Mouse (Mus musculus) myocyte (in vitro differentiated cells): ENCODE measurements around the gene Gabarapl2. TPM values are rescaled to one million over a fixed set of nuclear protein-coding genes. Genes with fewer than 3 reads are reported as not detected.

Experiments
- H3K27me3 ChIP-seq: one replicate; pipeline ENCODE4 v1.6.1; 2011; ENCODE audit not compliant: control insufficient read depth, insufficient read depth, insufficient read length
- H3K36me3 ChIP-seq: one replicate; pipeline ENCODE4 v1.6.1; 2011; ENCODE audit not compliant: control insufficient read depth, insufficient read depth
- H3K4me2 ChIP-seq: one replicate; pipeline ENCODE4 v1.6.1; 2011; ENCODE audit warnings: low read depth, control low read depth
- H3K4me3 ChIP-seq: one replicate; pipeline ENCODE4 v1.5.1; 2011; ENCODE audit warnings: mild to moderate bottlenecking, control low read depth, moderate library complexity
- H3K79me2 ChIP-seq: one replicate; pipeline ENCODE4 v1.6.1; 2011; ENCODE audit not compliant: control insufficient read depth, insufficient read depth
- H3ac ChIP-seq: one replicate; pipeline ENCODE4 v1.6.1; 2011; ENCODE audit not compliant: control insufficient read depth, insufficient read length
- CEBPB ChIP-seq: IDR thresholded peaks from 2 replicates; pipeline ENCODE4 v1.6.1; 2011; ENCODE audit warnings: mild to moderate bottlenecking, moderate library complexity; ENCODE audit not compliant: poor library complexity, insufficient read depth, severe bottlenecking
- E2F4 ChIP-seq: IDR thresholded peaks from one replicate; pipeline ENCODE4 v1.6.1; 2011; ENCODE audit warnings: mild to moderate bottlenecking, control low read depth, moderate library complexity; ENCODE audit not compliant: insufficient read depth
- MAX ChIP-seq: IDR thresholded peaks from one replicate; pipeline ENCODE4 v1.6.1; 2011; ENCODE audit warnings: low read depth, mild to moderate bottlenecking, control low read depth
- MYOD1 ChIP-seq, 3 experiments: IDR thresholded peaks; one replicate each; pipeline ENCODE4 v1.6.1; 2011; ENCODE audit warnings: control low read depth in 2 of 3, low read depth in 2 of 3, mild to moderate bottlenecking in 2 of 3, moderate library complexity in 1 of 3; ENCODE audit not compliant: insufficient read length in 2 of 3, control insufficient read depth in 1 of 3
- MYOG ChIP-seq, 3 experiments: IDR thresholded peaks; one replicate each; pipeline ENCODE4 v1.6.1; 2011; ENCODE audit warnings: control low read depth in 2 of 3, low read depth in 2 of 3, mild to moderate bottlenecking in 2 of 3; ENCODE audit not compliant: insufficient read length in 2 of 3, control insufficient read depth in 1 of 3, insufficient read depth in 1 of 3
- POLR2A ChIP-seq: IDR thresholded peaks from one replicate; pipeline ENCODE4 v1.6.1; 2011; ENCODE audit warnings: low read depth, mild to moderate bottlenecking, control low read depth, moderate library complexity; ENCODE audit not compliant: insufficient read length
- POLR2AphosphoS2 ChIP-seq: IDR thresholded peaks from one replicate; pipeline ENCODE4 v1.6.1; 2011; ENCODE audit warnings: low read depth, control low read depth; ENCODE audit not compliant: insufficient read length
- REST ChIP-seq: IDR thresholded peaks from one replicate; pipeline ENCODE4 v1.6.1; 2011; ENCODE audit warnings: mild to moderate bottlenecking, control low read depth, moderate library complexity; ENCODE audit not compliant: insufficient read depth, insufficient read length
- SRF ChIP-seq: IDR thresholded peaks from one replicate; pipeline ENCODE4 v1.6.1; 2011; ENCODE audit warnings: low read depth; ENCODE audit not compliant: control insufficient read depth, insufficient read length
- TCF12 ChIP-seq: IDR thresholded peaks from one replicate; pipeline ENCODE4 v1.6.1; 2011; ENCODE audit warnings: mild to moderate bottlenecking, control low read depth; ENCODE audit not compliant: poor library complexity, insufficient read depth, severe bottlenecking
- TCF3 ChIP-seq: IDR thresholded peaks from one replicate; pipeline ENCODE4 v1.6.1; 2011; ENCODE audit warnings: low read depth, control low read depth; ENCODE audit not compliant: insufficient read length
- USF1 ChIP-seq: IDR thresholded peaks from one replicate; pipeline ENCODE4 v1.6.1; 2011; ENCODE audit warnings: low read depth, mild to moderate bottlenecking, control low read depth, moderate library complexity
- polyA plus RNA-seq: library from polyadenylated mRNA; unstranded; fragments of >200 nt; fragmentation: generic; extraction: Trizol; gene quantifications from one replicate; pipeline ENCODE4 v1.2.1, GENCODE M21; 2012; ENCODE audit warnings: missing spikeins

Gene Gabarapl2
- polyA plus RNA-seq, 1 experiment: 64.5 TPM

DNA sequence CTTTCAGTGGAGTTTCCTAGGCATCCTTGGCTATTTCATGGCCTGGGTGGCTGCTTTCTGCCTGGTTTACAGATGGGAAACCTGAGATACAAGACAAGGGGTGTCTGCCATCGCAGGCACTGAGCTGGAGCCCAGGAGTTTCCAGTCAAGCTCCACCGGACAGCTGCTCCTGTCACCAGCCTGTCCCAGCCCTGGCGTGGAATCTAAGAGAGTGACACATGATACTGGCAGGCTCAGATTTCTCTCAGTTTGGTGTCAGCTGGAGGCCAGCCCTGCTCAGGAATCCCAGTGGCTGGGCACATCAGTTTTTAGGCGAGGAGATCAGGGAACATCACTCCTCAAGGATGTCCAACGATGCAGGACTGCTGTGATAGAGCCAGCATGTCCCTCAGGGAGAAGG is 38.4 kb upstream of the Gabarapl2 start:
- Histone ChIP-seq H3K36me3 (no peaks in the 10 kb centered on the region), H3ac (no peak overlapping the region), H3K4me2 (no peak overlapping the region), H3K4me3 (no peak overlapping the region), H3K27me3 (no peaks in the 10 kb centered on the region), H3K79me2 (no peaks in the 10 kb centered on the region)
- no peak for TF ChIP-seq POLR2A
- TF ChIP-seq MAX: no peak
- TF ChIP-seq MYOG (IDR thresholded peaks at IDR 0.05; ENCODE audit: control insufficient read depth in 1 of 3, insufficient read depth in 1 of 3, insufficient read length in 2 of 3, low read depth in 2 of 3): peak; percentile 95 to 100 (median 98)
- TF ChIP-seq E2F4: no peak
- TF ChIP-seq CEBPB: no peak
- peak; percentile 86 for TF ChIP-seq TCF3
- TF ChIP-seq USF1: no peak
- peak; percentile 95 for TF ChIP-seq TCF12
- TF ChIP-seq MYOD1 (IDR thresholded peaks at IDR 0.05; ENCODE audit: control insufficient read depth in 1 of 3, insufficient read length in 2 of 3, low read depth in 2 of 3): peak; percentile 74 to 97 (median 90)
- no peak for TF ChIP-seq POLR2AphosphoS2

DNA sequence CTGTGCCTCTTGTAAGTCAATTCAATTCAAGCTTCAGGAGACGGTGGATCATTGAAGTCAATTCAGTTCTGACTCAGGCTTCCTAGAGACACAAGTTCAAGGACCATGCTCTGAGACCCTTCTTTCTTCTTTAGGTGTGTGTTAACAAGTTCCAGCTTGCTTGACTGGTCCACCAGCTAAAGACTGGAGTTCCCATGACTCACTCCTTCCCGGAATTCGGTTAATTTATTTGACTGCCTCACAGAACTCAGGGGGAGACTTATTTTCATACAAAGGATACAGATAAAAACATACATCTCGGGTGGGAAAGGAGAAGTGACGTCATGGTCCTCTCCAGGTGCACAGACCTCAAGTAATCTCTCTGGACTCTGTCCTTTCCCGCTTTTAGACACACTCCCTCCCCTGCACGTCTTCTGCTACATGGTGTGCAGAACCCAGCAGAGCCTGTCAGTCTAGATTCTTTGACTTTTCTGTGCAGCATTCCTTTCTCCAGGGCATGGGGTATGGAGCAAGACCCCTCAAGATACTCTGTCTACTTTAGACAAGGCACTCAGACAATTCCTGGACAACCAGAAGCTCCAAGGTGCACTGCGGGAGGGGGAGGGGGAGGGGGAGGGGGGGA is 34.9 kb upstream of the Gabarapl2 start:
- H3K27me3 ChIP-seq: no peaks in the 10 kb centered on the region
- no peak overlapping the region for H3K4me2 ChIP-seq
- H3K36me3 ChIP-seq: no peaks in the 10 kb centered on the region
- no peak overlapping the region for H3K4me3 ChIP-seq
- TF ChIP-seq SRF (no peak), CEBPB (no peak), TCF12 (no peak), POLR2AphosphoS2 (no peak), MAX (no peak), REST (no peak), POLR2A (no peak), MYOD1 (IDR thresholded peaks at IDR 0.05; ENCODE audit: control insufficient read depth in 1 of 3, insufficient read length in 2 of 3, low read depth in 2 of 3) (no peak), USF1 (no peak), E2F4 (no peak), MYOG (IDR thresholded peaks at IDR 0.05; ENCODE audit: control insufficient read depth in 1 of 3, insufficient read depth in 1 of 3, insufficient read length in 2 of 3, low read depth in 2 of 3) (no peak), TCF3 (no peak)
- no peak overlapping the region for H3ac ChIP-seq
- no peaks in the 10 kb centered on the region for H3K79me2 ChIP-seq

DNA sequence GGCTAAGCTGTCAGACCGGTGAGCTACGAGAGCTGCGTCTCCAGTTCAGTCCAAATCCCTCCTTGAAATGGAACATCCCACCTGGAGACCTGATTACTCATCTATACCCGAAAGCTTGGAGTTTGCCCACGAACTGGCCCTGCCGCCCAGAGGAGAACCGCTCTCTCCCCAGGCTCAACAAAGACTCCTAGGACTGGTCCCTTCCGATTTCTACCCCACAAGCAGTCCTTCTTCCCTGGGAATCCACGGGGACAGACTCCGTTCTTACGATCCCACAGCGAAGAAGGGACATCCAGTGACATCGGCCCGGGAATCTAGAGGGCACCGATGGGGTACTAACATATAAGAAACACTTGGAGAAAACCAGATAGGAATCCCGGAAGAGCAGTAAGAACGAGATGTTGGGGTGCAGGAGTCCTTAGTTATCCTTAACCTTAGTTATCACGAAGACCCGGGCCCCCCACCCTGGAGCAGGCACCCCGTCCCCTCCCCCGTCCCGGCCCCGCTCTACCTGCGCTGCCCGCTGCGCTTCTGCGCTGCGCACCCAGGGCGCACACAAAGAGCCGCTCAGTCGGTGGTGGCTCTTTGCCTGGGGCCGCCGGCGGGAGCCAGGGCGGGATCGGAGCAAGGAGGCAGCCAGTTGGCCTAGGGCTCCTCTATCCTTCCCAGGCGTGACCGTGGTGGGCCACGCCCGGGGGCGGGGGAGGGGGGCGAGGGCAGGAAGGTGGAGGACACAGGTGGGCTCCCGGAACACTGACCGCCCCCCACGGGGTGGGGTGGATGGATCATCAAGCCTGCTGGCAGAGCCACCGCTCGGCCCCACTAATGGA is 30.7 kb upstream of the Gabarapl2 start, which contains the start of gene Chst5:
Chst5 (minus strand) TSS at position 827 of the 830 bp plus-strand sequence.
- H3K36me3 ChIP-seq: no peaks in the 10 kb centered on the region
- no peak within 1 kb of the TSS for H3K4me3 ChIP-seq
- no peak for TF ChIP-seq CEBPB
- TF ChIP-seq MYOG (IDR thresholded peaks at IDR 0.05; ENCODE audit: control insufficient read depth in 1 of 3, insufficient read depth in 1 of 3, insufficient read length in 2 of 3, low read depth in 2 of 3): no peak
- no peak for TF ChIP-seq TCF12
- no peak for TF ChIP-seq E2F4
- no peak for TF ChIP-seq MAX
- no peak for TF ChIP-seq POLR2AphosphoS2
- TF ChIP-seq POLR2A: no peak
- TF ChIP-seq MYOD1 (IDR thresholded peaks at IDR 0.05; ENCODE audit: control insufficient read depth in 1 of 3, insufficient read length in 2 of 3, low read depth in 2 of 3): no peak
- TF ChIP-seq USF1: no peak
- no peak for TF ChIP-seq REST
- no peak for TF ChIP-seq SRF
- H3ac ChIP-seq: no peak within 1 kb of the TSS
- H3K4me2 ChIP-seq: no peak within 1 kb of the TSS
- no peaks in the 10 kb centered on the region for H3K27me3 ChIP-seq
- H3K79me2 ChIP-seq: no peaks in the 10 kb centered on the region

DNA sequence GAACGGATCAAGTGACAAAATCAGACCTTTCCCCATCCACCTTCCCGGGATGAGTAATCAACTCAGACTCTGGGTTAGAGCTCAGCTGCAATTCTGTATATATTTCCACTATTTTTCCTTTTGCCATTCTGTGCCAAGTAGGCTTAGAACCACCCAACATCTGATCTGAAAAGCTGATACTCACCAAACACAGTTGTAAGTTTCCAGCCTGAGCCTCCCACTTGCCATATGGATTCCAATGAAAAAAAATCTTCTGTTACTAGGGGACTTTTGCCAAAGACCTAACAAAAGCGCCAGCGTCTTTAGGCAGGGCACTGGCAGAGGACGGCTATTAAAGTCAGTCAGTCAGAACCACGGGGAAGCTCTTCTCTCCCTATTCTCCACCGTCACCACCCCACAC is 28.9 kb upstream of the Gabarapl2 start:
- no peaks in the 10 kb centered on the region for H3K79me2 ChIP-seq

More for the DNA sequence above, 28.9 kb upstream of the Gabarapl2 start:
- no peak overlapping the region for H3ac ChIP-seq
- H3K36me3 ChIP-seq: no peaks in the 10 kb centered on the region
- H3K4me2 ChIP-seq: no peak overlapping the region
- no peak overlapping the region for H3K4me3 ChIP-seq
- no peaks in the 10 kb centered on the region for H3K27me3 ChIP-seq
- TF ChIP-seq REST: no peak
